Mouse (Mus musculus) liver, embryonic 14.5 days (tissue): ENCODE data around the gene Tmem56. TPM values are rescaled to one million over a fixed set of nuclear protein-coding genes. Genes with fewer than 3 reads are reported as not detected.

Experiments used
- ATAC-seq: fragments of 200-750 bp; cut with Nextera tagmentation; 2 replicates; pipeline ENCODE4 v1.8.0; 2017; ENCODE audit warnings: moderate number of reproducible peaks, mild to moderate bottlenecking, moderate library complexity; ENCODE audit not compliant: insufficient read depth
- DNase-seq, 3 experiments: peaks; one replicate each; pipeline ENCODE4 v3.0.0-alpha.2; 2012 to 2013; ENCODE audit warnings: low read depth in 3 of 3, low spot score in 3 of 3
- H3K27ac ChIP-seq: fragments of 300-500 bp; sonication (generic); 2 replicates; pipeline ENCODE4 v1.5.1; 2014; ENCODE audit warnings: moderate library complexity, mild to moderate bottlenecking, control low read depth, inconsistent platforms
- H3K27me3 ChIP-seq: fragments of 300-500 bp; sonication (generic); 2 replicates; pipeline ENCODE4 v1.6.1; 2014; ENCODE audit warnings: mild to moderate bottlenecking, low read length, moderate library complexity; ENCODE audit not compliant: control insufficient read depth, insufficient read depth
- H3K36me3 ChIP-seq: fragments of 300-500 bp; sonication (generic); replicated peaks from 2 replicates; pipeline ENCODE4 v1.6.1; 2014; ENCODE audit warnings: low read depth; ENCODE audit not compliant: control insufficient read depth, insufficient read depth
- H3K4me1 ChIP-seq, 2 experiments: fragments of 200-500 bp in 1 of 2; fragments of 300-500 bp in 1 of 2; sonication (generic) in 1 of 2; replicated peaks; 2 replicates each; pipeline ENCODE4 v1.6.1; 2012 to 2014; ENCODE audit warnings: antibody characterized with exemption in 1 of 2, inconsistent platforms in 1 of 2, low read length in 1 of 2; ENCODE audit not compliant: control insufficient read depth in 2 of 2, insufficient read depth in 2 of 2
- H3K4me2 ChIP-seq: fragments of 300-500 bp; sonication (generic); 2 replicates; pipeline ENCODE4 v1.6.1; 2014; ENCODE audit warnings: low read depth, mild to moderate bottlenecking, control low read depth, moderate library complexity
- H3K4me3 ChIP-seq, 2 experiments: fragments of 200-500 bp in 1 of 2; fragments of 300-500 bp in 1 of 2; sonication (generic) in 1 of 2; 2 replicates each; pipeline ENCODE4 v1.5.1; 2012 to 2014; ENCODE audit warnings: low read depth in 2 of 2, low read length in 2 of 2, mild to moderate bottlenecking in 2 of 2, control low read depth in 1 of 2, inconsistent platforms in 1 of 2, moderate library complexity in 1 of 2; ENCODE audit not compliant: insufficient read depth in 1 of 2
- H3K9ac ChIP-seq: fragments of 300-500 bp; sonication (generic); replicated peaks from 2 replicates; pipeline ENCODE4 v1.6.1; 2014; ENCODE audit warnings: mild to moderate bottlenecking, control low read depth, moderate library complexity
- H3K9me3 ChIP-seq: fragments of 300-500 bp; sonication (generic); 2 replicates; pipeline ENCODE4 v1.6.1; 2016; ENCODE audit warnings: low read length, mixed read lengths; ENCODE audit not compliant: control insufficient read depth
- CTCF ChIP-seq: IDR thresholded peaks from 2 replicates; pipeline ENCODE4 v1.5.1; 2016; ENCODE audit warnings: antibody characterized with exemption, low read depth, control low read depth
- EP300 ChIP-seq: IDR thresholded peaks from 2 replicates; pipeline ENCODE4 v1.6.1; 2016; ENCODE audit warnings: antibody characterized with exemption, low read depth
- WGBS: fragments of 180-500 bp; shearing (Covaris S2); extraction: QIAGEN DNeasy Blood & Tissue Kit; methylation state at CpG from one replicate; pipeline ENCODE4 v1.1.7; 2014; ENCODE audit not compliant: insufficient replicate concordance; 5-methylcytosine and 5-hydroxymethylcytosine counted together
- polyA plus RNA-seq, 2 experiments: library from polyadenylated mRNA; depleted of rRNA in 1 of 2; stranded (reverse) in 1 of 2; unstranded in 1 of 2; fragments of >200 nt; fragmentation: Nextera tagmentation in 1 of 2; extraction: Ambion mirVana in 1 of 2; gene quantifications; 2 replicates each; pipeline versions ENCODE4 v1.2.1 to v1.2.3; 2012 to 2014

Tmem56 gene
- polyA plus RNA-seq, 2 experiments: 13.5 to 25.3 TPM

GRCm38 (mm10) chr3:121250576-121251433 lies 32.1 kb downstream of the Tmem56 start:
- no peak for DNase-seq
- Histone ChIP-seq H3K27me3 (no peaks in the 10 kb centered on the region), H3K9ac (no peak overlapping the region), H3K9me3 (no peaks in the 10 kb centered on the region), H3K27ac (no peak overlapping the region), H3K36me3 (peaks cover 23% of the 10 kb centered on the region), H3K4me1 (no peaks in the 10 kb centered on the region), H3K4me3 (no peak overlapping the region), H3K4me2 (no peak overlapping the region)
- WGBS: 80% methylated on average over 19 of the region's 19 CpGs
- TF ChIP-seq EP300 (no peak), CTCF (no peak)
- no peak for ATAC-seq

- no peak overlapping the region for H3K9ac ChIP-seq
- H3K4me2 ChIP-seq: no peak overlapping the region
- DNase-seq: no peak
Observed at GRCm38 (mm10) chr3:121250048-121250447, 32.9 kb downstream of the Tmem56 start.

GRCm38 (mm10) chr3:121242941-121243340 lies 40.0 kb downstream of the Tmem56 start:
- H3K36me3 ChIP-seq: peaks cover 4% of the 10 kb centered on the region
- no peak overlapping the region for H3K4me2 ChIP-seq
- H3K9ac ChIP-seq: no peak overlapping the region
- H3K27ac ChIP-seq: no peak overlapping the region
- no peak for DNase-seq
- H3K27me3 ChIP-seq: no peaks in the 10 kb centered on the region
- H3K4me1 ChIP-seq: peaks cover 6 to 12% of the 10 kb centered on the region in 2 experiments; a peak in 3 of 4 replicates
- TF ChIP-seq EP300 (no peak), CTCF (no peak)
- WGBS: 13% methylated on average over 4 of the region's 4 CpGs
- peak; percentile 34; the same call in 1 of the 2 replicates for ATAC-seq
- H3K4me3 ChIP-seq: no peak overlapping the region
- no peaks in the 10 kb centered on the region for H3K9me3 ChIP-seq

More at GRCm38 (mm10) chr3:121250048-121250447, 32.9 kb downstream of the Tmem56 start:
- Histone ChIP-seq H3K27ac (no peak overlapping the region), H3K36me3 (peaks cover 23% of the 10 kb centered on the region), H3K27me3 (no peaks in the 10 kb centered on the region), H3K4me1 (no peaks in the 10 kb centered on the region), H3K4me3 (no peak overlapping the region), H3K9me3 (no peaks in the 10 kb centered on the region)
- ATAC-seq: 0 out of 2 replicates have a peak, but pooled peaks have one; percentile 9
- 81% methylated on average over 9 of the region's 9 CpGs for WGBS
- TF ChIP-seq EP300 (no peak), CTCF (no peak)

- no peak overlapping the region; the same call in 1 of the 2 replicates for H3K9ac ChIP-seq
- WGBS: 53% methylated on average over 9 of the region's 9 CpGs
- H3K9me3 ChIP-seq: no peaks in the 10 kb centered on the region
- H3K27ac ChIP-seq: no peak overlapping the region
- no peaks in the 10 kb centered on the region for H3K27me3 ChIP-seq
- no peak for DNase-seq
- no peak for TF ChIP-seq EP300
- no peak for TF ChIP-seq CTCF
- no peak overlapping the region for H3K4me3 ChIP-seq
- no peak overlapping the region for H3K4me2 ChIP-seq
- ATAC-seq: no peak
- peaks cover 4% of the 10 kb centered on the region for H3K36me3 ChIP-seq
- peaks cover 6 to 12% of the 10 kb centered on the region in 2 experiments; a peak in 3 of 4 replicates for H3K4me1 ChIP-seq
Observed at GRCm38 (mm10) chr3:121242111-121242936, 40.6 kb downstream of the Tmem56 start.
